Mouse (Mus musculus): ENCODE data around the gene Gpr31b.
"Not testable (repeated sequence)": the region's sequence is repeated elsewhere in the genome, so short reads cannot be mapped to it uniquely, and the experiment has no call there.

The Gpr31b gene

GRCm38 (mm10) chr17:13052124-13052813 is at the start of gene Gpr31b:
Gene Gpr31b, minus strand, starts transcription at chr17:13052296.
- DNase-seq (ENCODE audit: low read depth, low spot score) = not testable (repeated sequence)

GRCm38 (mm10) chr17:13092960-13093359 is 40.9 kb upstream of the Gpr31b start:
- not testable (repeated sequence) for DNase-seq (ENCODE audit: low read depth, low spot score)

- not testable (repeated sequence) for DNase-seq (ENCODE audit: low read depth, low spot score)
Measured at GRCm38 (mm10) chr17:13092100-13092764, 40.1 kb upstream of the Gpr31b start.

GRCm38 (mm10) chr17:13091510-13091909 is 39.4 kb upstream of the Gpr31b start:
- DNase-seq (ENCODE audit: low read depth, low spot score) = not testable (repeated sequence)

- not testable (repeated sequence) for DNase-seq (ENCODE audit: low read depth, low spot score)
Measured at GRCm38 (mm10) chr17:13069227-13069626, 17.1 kb upstream of the Gpr31b start.

GRCm38 (mm10) chr17:13067864-13068385 is 15.8 kb upstream of the Gpr31b start:
- DNase-seq (ENCODE audit: low read depth, low spot score) = not testable (repeated sequence)

- DNase-seq (ENCODE audit: low read depth, low spot score) = not testable (repeated sequence)
Measured at GRCm38 (mm10) chr17:13062882-13063281, 10.8 kb upstream of the Gpr31b start.

GRCm38 (mm10) chr17:13060804-13061203 is 8.7 kb upstream of the Gpr31b start, which contains the start of gene Tcp10b:
Gene Tcp10b, plus strand, starts transcription at chr17:13061104.
- not testable (repeated sequence) for DNase-seq (ENCODE audit: low read depth, low spot score)

- DNase-seq (ENCODE audit: low read depth, low spot score) = peak; percentile 43
Measured at GRCm38 (mm10) chr17:13043846-13044673, 8.0 kb downstream of the Gpr31b start.

GRCm38 (mm10) chr17:13036627-13037192 is 15.4 kb downstream of the Gpr31b start:
- DNase-seq (ENCODE audit: low read depth, low spot score) = not testable (repeated sequence)

- DNase-seq (ENCODE audit: low read depth, low spot score) = no peak
Measured at GRCm38 (mm10) chr17:13013316-13013715, 38.8 kb downstream of the Gpr31b start.

- DNase-seq (ENCODE audit: low read depth, low spot score) = no peak
Measured at GRCm38 (mm10) chr17:13009887-13010286, 42.2 kb downstream of the Gpr31b start.

- no peak for DNase-seq (ENCODE audit: low read depth, low spot score)
Measured at GRCm38 (mm10) chr17:13008528-13008927, 43.6 kb downstream of the Gpr31b start.

- peak; percentile 93 for DNase-seq (ENCODE audit: low read depth, low spot score)
Measured at GRCm38 (mm10) chr17:13007730-13008425, 44.2 kb downstream of the Gpr31b start.

GRCm38 (mm10) chr17:13006984-13007383 is 45.1 kb downstream of the Gpr31b start:
- no peak for DNase-seq (ENCODE audit: low read depth, low spot score)

- DNase-seq (ENCODE audit: low read depth, low spot score) = not testable (repeated sequence)
Measured at GRCm38 (mm10) chr17:13006546-13006945, 45.5 kb downstream of the Gpr31b start, which contains the start of gene Sod2. Gene Sod2, plus strand, starts transcription at chr17:13006846.

GRCm38 (mm10) chr17:13004436-13004835 is 47.7 kb downstream of the Gpr31b start:
- not testable (repeated sequence) for DNase-seq (ENCODE audit: low read depth, low spot score)

GRCm38 (mm10) chr17:13002243-13002642 is 49.9 kb downstream of the Gpr31b start:
- DNase-seq (ENCODE audit: low read depth, low spot score) = not testable (repeated sequence)
